Mouse (Mus musculus) stomach, embryonic 16.5 days (tissue): Measurements from ENCODE around the gene Mrs2. TPM values are rescaled to one million over a fixed set of nuclear protein-coding genes. Genes with fewer than 3 reads are reported as not detected.

ENCODE experiments used
- ATAC-seq: fragments of 200-750 bp; cut with Nextera tagmentation; 2 replicates; pipeline ENCODE4 v1.8.0; 2017; ENCODE audit warnings: moderate number of reproducible peaks, moderate TSS enrichment; ENCODE audit not compliant: insufficient read depth, low FRiP score
- H3K27ac ChIP-seq: fragments of 300-500 bp; sonication (generic); 2 replicates; pipeline ENCODE4 v1.5.1; 2014; ENCODE audit warnings: low read length
- H3K27me3 ChIP-seq: fragments of 300-500 bp; sonication (generic); 2 replicates; pipeline ENCODE4 v1.6.1; 2014; ENCODE audit warnings: low read length, control low read depth, mixed read lengths; ENCODE audit not compliant: control insufficient read depth, insufficient read depth
- H3K36me3 ChIP-seq: fragments of 300-500 bp; sonication (generic); 2 replicates; pipeline ENCODE4 v1.6.1; 2014; ENCODE audit warnings: low read length; ENCODE audit not compliant: control insufficient read depth, insufficient read depth
- H3K4me1 ChIP-seq: fragments of 300-500 bp; sonication (generic); 2 replicates; pipeline ENCODE4 v1.6.1; 2014; ENCODE audit warnings: low read length, control low read depth, mixed read lengths; ENCODE audit not compliant: control insufficient read depth, insufficient read depth
- H3K4me2 ChIP-seq: fragments of 300-500 bp; sonication (generic); 2 replicates; pipeline ENCODE4 v1.6.1; 2014; ENCODE audit warnings: low read depth, low read length, mixed read lengths
- H3K4me3 ChIP-seq: fragments of 300-500 bp; sonication (generic); replicated peaks from 2 replicates; pipeline ENCODE4 v1.5.1; 2014; ENCODE audit warnings: mild to moderate bottlenecking, low read length
- H3K9ac ChIP-seq: fragments of 300-500 bp; sonication (generic); 2 replicates; pipeline ENCODE4 v1.6.1; 2014; ENCODE audit warnings: low read length
- H3K9me3 ChIP-seq: fragments of 300-500 bp; sonication (generic); replicated peaks from 2 replicates; pipeline ENCODE4 v1.6.1; 2016; ENCODE audit warnings: low read length, control low read depth; ENCODE audit not compliant: control insufficient read depth
- WGBS: fragments of 180-500 bp; shearing (Covaris S2); extraction: QIAGEN DNeasy Blood & Tissue Kit; methylation state at CpG from one replicate; pipeline ENCODE4 v1.1.7; 2014; 5-methylcytosine and 5-hydroxymethylcytosine counted together
- polyA plus RNA-seq: library from polyadenylated mRNA; unstranded; fragments of >200 nt; fragmentation: Nextera tagmentation; extraction: Ambion mirVana; gene quantifications from 2 replicates; pipeline ENCODE4 v1.2.1, GENCODE M21; 2015

Gene Mrs2
- polyA plus RNA-seq, 1 experiment from 2014 or later, result 15.3 TPM

DNA sequence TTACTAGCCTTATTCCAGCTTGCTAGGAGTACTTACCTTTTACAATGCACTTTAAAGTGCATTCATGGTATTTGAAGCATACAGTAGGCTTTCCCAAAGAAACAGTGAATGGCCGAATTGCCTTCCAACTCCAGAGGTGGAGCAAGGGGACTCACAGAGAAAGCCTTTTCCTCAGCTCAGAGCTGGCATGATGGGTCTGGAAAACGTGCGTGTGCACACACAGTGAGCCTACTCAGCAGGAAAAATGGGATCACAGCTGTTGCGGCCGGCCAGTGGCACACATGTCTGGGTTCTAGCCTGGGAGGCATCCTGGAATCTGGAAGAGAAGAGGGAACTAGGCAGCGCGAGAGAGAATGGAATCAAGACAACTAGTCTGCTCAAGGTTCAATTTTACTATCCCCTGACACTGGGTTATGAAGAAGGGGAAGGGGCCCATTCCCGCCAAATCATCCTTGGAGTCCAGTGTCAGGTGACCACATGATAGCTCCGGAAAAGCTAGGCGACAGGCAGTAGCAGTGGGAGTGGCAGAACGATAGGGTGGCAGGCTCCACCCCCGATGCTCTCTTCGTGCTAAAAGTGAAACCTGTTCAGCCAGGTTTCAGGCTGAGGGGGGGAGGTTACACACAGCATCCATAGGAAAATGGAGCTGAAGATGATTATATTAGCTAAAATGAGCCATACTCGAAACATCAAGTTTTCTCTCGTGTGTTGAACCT lies 54.9 kb downstream of the Mrs2 start:
- Histone ChIP-seq H3K9me3 (no peaks in the 10 kb centered on the region), H3K27me3 (no peaks in the 10 kb centered on the region), H3K9ac (peak overlapping the region; percentile 44), H3K27ac (no peak overlapping the region), H3K4me2 (peak overlapping the region; percentile 50), H3K36me3 (no peaks in the 10 kb centered on the region), H3K4me3 (peak overlapping the region; percentile 38), H3K4me1 (peaks cover 3% of the 10 kb centered on the region; the same call in 1 of the 2 replicates)
- WGBS, result 14% methylated on average over 15 of the region's 15 CpGs
- ATAC-seq, result 0 out of 2 replicates have a peak, but pooled peaks have one; percentile 21

DNA sequence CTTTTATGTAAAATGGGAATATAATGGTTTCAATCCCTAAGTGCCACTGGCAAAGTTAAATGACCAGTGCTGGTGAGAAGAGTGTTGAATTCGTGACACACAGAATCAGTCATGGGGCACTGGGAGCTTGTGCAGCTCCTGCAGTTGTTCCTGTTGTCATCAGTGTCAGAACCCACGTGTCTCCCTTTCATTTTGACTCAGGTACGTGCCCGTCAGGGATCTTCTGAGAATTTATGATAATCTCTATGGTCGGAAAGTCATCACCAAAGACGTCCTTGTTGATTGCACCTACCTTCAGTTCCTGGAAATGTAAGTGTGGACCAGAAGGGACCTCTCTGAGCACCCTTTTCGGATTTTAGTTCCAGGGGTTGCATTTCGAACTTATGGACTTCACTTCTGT lies 58.1 kb downstream of the Mrs2 start:
- H3K27ac ChIP-seq, result no peak overlapping the region
- no peaks in the 10 kb centered on the region for H3K36me3 ChIP-seq
- H3K4me1 ChIP-seq, result peaks cover 3% of the 10 kb centered on the region; the same call in 1 of the 2 replicates
- H3K4me2 ChIP-seq, result no peak overlapping the region
- H3K9me3 ChIP-seq, result no peaks in the 10 kb centered on the region
- H3K4me3 ChIP-seq, result no peak overlapping the region
- H3K27me3 ChIP-seq, result no peaks in the 10 kb centered on the region
- H3K9ac ChIP-seq, result no peak overlapping the region
- no peak for ATAC-seq
- WGBS, result 82% methylated on average over 8 of the region's 8 CpGs

DNA sequence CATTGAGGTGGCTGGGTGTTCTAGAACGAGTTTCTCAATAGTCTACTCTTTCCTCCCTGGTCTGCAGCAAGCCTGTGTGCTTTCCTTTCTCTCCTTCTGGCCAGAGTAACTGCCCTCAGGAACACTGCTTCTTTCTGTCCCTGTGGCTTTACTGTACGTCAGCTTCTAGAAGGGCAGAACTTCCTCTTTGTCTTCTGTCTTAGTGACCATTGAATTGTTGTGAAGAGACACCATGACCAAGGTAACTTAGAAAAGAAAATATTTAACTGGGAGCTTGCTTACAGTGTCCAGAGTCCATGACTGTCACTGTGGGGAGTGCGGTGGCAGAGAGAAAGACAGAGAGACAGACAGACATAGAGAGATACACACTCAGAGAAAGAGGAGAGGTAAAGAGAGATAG lies 60.1 kb downstream of the Mrs2 start:
- Histone ChIP-seq H3K27ac (no peak overlapping the region), H3K27me3 (no peaks in the 10 kb centered on the region), H3K9me3 (no peaks in the 10 kb centered on the region), H3K36me3 (no peaks in the 10 kb centered on the region), H3K4me2 (no peak overlapping the region), H3K9ac (no peak overlapping the region), H3K4me1 (0 out of 2 replicates have a peak, but pooled peaks cover 3% of the 10 kb centered on the region), H3K4me3 (no peak overlapping the region)
- ATAC-seq, result no peak
- 75% methylated on average over 3 of the region's 3 CpGs for WGBS

DNA sequence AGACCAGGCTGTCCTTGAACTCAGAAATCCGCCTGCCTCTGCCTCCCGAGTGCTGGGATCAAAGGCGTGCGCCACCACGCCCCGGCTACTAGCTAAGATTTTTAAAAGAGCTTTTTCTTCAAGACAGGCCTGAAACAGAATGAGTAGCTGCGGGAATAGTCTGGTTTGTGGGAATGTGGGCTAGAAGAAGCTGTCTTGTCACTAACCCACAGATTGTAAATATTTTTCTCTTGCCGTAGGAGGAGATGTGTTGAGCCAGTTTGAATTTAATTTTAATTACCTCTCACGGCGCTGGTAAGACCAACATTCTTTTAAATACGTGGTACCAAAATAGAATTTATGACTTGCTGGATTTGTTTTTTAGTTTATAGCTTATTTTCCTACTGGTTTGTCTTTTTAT lies 61.5 kb downstream of the Mrs2 start:
- no peak overlapping the region for H3K27ac ChIP-seq
- H3K9me3 ChIP-seq, result no peaks in the 10 kb centered on the region
- no peak overlapping the region for H3K4me3 ChIP-seq
- H3K4me1 ChIP-seq, result 0 out of 2 replicates have a peak, but pooled peaks cover 3% of the 10 kb centered on the region
- H3K27me3 ChIP-seq, result no peaks in the 10 kb centered on the region
- H3K9ac ChIP-seq, result no peak overlapping the region
- H3K36me3 ChIP-seq, result no peaks in the 10 kb centered on the region
- ATAC-seq, result no peak
- no peak overlapping the region for H3K4me2 ChIP-seq
- WGBS, result 92% methylated on average over 11 of the region's 11 CpGs

DNA sequence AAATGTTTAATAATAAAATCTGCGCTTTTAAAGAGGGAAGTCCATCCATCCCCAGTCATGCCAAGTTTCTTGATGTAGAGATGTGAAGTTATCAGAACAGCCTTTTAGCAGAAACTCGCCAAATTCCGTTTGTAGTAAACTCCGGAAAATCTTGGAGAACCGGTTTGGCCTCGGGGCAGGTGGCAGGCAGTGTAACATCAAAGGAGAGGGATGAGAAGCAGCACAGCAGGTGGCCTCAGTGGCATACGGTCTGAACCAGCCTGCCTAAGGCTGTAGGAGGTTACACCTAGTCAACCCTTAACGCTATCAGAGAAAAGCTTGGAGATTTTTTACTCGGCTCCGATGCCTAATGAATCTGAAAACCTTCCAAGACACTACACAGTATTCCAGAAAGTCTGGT lies 64.7 kb downstream of the Mrs2 start:
- peak; percentile 81 for ATAC-seq
- WGBS, result 16% methylated on average over 10 of the region's 10 CpGs
- H3K9ac ChIP-seq, result no peak overlapping the region
- no peak overlapping the region for H3K27ac ChIP-seq
- no peak overlapping the region for H3K4me2 ChIP-seq
- no peaks in the 10 kb centered on the region for H3K36me3 ChIP-seq
- H3K4me1 ChIP-seq, result 0 out of 2 replicates have a peak, but pooled peaks cover 3% of the 10 kb centered on the region
- no peaks in the 10 kb centered on the region for H3K9me3 ChIP-seq
- H3K27me3 ChIP-seq, result no peaks in the 10 kb centered on the region
- H3K4me3 ChIP-seq, result no peak overlapping the region

DNA sequence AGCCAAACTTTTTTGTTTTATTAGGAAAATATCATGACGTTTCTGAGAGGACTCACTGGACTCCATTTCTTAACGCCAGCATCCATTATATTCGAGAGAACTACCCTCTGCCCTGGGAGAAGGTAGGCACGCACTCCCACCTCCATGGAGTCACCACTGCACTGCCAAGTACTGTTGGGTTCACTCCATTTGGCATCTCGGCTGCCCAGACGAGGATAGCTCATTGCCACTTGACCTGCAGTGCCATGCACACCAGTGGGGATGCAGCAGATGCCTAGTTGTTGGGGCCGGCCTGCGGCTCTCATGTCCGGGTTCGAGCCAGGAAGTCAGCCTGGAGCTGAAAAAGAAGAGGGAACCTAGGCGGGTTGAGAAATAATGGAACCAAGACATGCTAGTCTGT lies 65.1 kb downstream of the Mrs2 start:
- 37% methylated on average over 11 of the region's 11 CpGs for WGBS
- Histone ChIP-seq H3K4me3 (no peak overlapping the region), H3K4me2 (no peak overlapping the region), H3K9me3 (no peaks in the 10 kb centered on the region), H3K4me1 (0 out of 2 replicates have a peak, but pooled peaks cover 3% of the 10 kb centered on the region), H3K27me3 (no peaks in the 10 kb centered on the region), H3K9ac (no peak overlapping the region), H3K27ac (no peak overlapping the region), H3K36me3 (no peaks in the 10 kb centered on the region)
- ATAC-seq, result no peak

DNA sequence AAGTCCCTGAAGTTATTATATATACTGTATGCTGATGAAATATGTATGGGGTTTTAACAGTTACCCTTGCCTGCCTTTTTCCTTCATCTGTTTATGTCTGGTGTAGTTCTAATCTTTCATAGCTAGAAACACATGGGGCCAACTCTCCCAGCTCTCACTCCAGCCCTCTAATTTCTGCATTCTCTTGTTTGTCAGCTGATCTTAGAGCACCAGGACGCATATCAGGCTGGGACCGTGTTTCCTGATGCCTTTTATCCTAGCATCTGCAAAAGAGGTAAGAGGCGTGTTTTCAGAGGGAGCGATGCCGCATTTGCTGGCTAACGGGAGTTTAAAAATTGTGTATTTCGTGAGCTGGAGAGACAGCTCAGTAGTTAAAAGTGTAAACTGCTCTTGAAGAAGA lies 67.5 kb downstream of the Mrs2 start:
- 59% methylated on average over 7 of the region's 7 CpGs for WGBS
- no peak overlapping the region for H3K4me2 ChIP-seq
- H3K27me3 ChIP-seq, result no peaks in the 10 kb centered on the region
- no peaks in the 10 kb centered on the region for H3K9me3 ChIP-seq
- H3K9ac ChIP-seq, result no peak overlapping the region
- H3K4me1 ChIP-seq, result 0 out of 2 replicates have a peak, but pooled peaks cover 3% of the 10 kb centered on the region
- no peaks in the 10 kb centered on the region for H3K36me3 ChIP-seq
- H3K27ac ChIP-seq, result no peak overlapping the region
- no peak overlapping the region for H3K4me3 ChIP-seq
- no peak for ATAC-seq

DNA sequence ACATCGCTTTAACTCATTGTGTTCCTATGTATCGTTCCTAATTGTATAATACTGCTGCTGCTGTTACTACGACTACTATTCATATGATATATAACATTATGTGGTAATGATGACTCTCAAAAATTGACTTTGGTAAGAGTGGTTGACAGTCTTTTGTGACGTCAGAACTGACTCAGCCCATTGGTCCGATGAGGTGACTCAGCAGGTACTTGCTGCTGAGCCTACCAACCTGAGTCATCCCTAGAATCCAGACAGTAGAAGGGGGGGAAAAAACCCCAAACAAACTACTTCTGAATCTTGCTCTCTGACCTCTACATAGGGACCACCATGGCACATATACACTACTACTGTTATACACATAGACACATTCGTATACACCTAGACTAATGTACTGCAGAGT lies 71.3 kb downstream of the Mrs2 start:
- Histone ChIP-seq H3K4me3 (no peak overlapping the region), H3K9ac (no peak overlapping the region), H3K27me3 (no peaks in the 10 kb centered on the region), H3K4me2 (no peak overlapping the region), H3K36me3 (no peaks in the 10 kb centered on the region), H3K9me3 (no peaks in the 10 kb centered on the region), H3K27ac (no peak overlapping the region), H3K4me1 (0 out of 2 replicates have a peak, but pooled peaks cover 4% of the 10 kb centered on the region)
- 86% methylated on average over 6 of the region's 6 CpGs for WGBS
- no peak for ATAC-seq

DNA sequence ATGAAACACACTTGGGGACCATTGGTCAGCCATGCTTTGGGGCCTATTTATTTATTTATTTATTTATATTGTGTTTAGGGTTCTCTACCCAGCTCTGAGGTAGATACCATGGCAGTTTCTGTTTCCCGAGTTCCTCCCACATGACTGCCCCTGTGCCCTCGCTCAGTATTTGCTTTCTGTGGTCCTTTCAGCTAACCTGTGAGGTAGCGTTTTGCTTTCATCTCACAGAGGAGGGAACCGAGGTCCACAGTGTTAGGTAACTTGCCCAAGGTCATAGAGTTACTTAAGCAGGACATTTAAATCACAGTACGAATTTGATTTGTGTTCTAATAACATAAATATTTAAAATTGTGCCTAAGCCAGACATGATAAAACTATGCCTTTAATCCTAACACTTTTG lies 73.0 kb downstream of the Mrs2 start:
- Histone ChIP-seq H3K4me2 (no peak overlapping the region), H3K36me3 (no peaks in the 10 kb centered on the region), H3K9me3 (no peaks in the 10 kb centered on the region), H3K9ac (no peak overlapping the region), H3K4me3 (no peak overlapping the region), H3K4me1 (0 out of 2 replicates have a peak, but pooled peaks cover 4% of the 10 kb centered on the region), H3K27ac (no peak overlapping the region), H3K27me3 (no peaks in the 10 kb centered on the region)
- ATAC-seq, result no peak
- 52% methylated on average over 5 of the region's 5 CpGs for WGBS
